Mouse (Mus musculus) inflammation-experienced regulatory T-cells, adult 6 months (primary cell): ENCODE results near the gene Got2. TPM values are rescaled to one million over a fixed set of nuclear protein-coding genes. Genes with fewer than 3 reads are reported as not detected.

Experiments
- ATAC-seq: one replicate; pipeline ENCODE4 v1.8.0; 2017
- polyA plus RNA-seq, 3 experiments: library from polyadenylated mRNA; unstranded; fragments of 100-300 nt; shearing (Covaris generic); gene quantifications; one replicate each; pipeline ENCODE4 v1.2.1; 2017

Gene Got2
- polyA plus RNA-seq, 3 experiments from 2014 or later, result 67.0 to 136 (median 118) TPM

GRCm38 (mm10) chr8:95817597-95817996 is 70.8 kb downstream of the Got2 start:
- no peak for ATAC-seq

- ATAC-seq, result no peak
These were observed 72.2 kb downstream of the Got2 start for GRCm38 (mm10) chr8:95816044-95816708.

Other genes with a start within 250 kb of the Got2 start
- gene Ndrg4, start 211.6 kb downstream of the Got2 start, polyA plus RNA-seq, result 1 to 10 TPM; 1.3 to 2.7 (median 1.7) TPM
- gene Setd6, start 172.7 kb downstream of the Got2 start, polyA plus RNA-seq, result 10 to 100 TPM in 1 of 3 experiments, 1 to 10 TPM in 2; 6.3 to 10.5 (median 9.7) TPM
- 10 to 100 TPM; 88.9 to 95.1 (median 94.7) TPM for gene Cnot1, start 81.1 kb downstream of the Got2 start, polyA plus RNA-seq
- gene Sap18b, start 63.2 kb downstream of the Got2 start, polyA plus RNA-seq, result 100 to 1,000 TPM; 257 to 291 (median 281) TPM
- gene Slc38a7, start 35.0 kb downstream of the Got2 start, polyA plus RNA-seq, result 1 to 10 TPM; 4.1 to 9.2 (median 6.9) TPM